Mouse (Mus musculus): ENCODE results near the gene Tbc1d17.

Gene Tbc1d17

DNA sequence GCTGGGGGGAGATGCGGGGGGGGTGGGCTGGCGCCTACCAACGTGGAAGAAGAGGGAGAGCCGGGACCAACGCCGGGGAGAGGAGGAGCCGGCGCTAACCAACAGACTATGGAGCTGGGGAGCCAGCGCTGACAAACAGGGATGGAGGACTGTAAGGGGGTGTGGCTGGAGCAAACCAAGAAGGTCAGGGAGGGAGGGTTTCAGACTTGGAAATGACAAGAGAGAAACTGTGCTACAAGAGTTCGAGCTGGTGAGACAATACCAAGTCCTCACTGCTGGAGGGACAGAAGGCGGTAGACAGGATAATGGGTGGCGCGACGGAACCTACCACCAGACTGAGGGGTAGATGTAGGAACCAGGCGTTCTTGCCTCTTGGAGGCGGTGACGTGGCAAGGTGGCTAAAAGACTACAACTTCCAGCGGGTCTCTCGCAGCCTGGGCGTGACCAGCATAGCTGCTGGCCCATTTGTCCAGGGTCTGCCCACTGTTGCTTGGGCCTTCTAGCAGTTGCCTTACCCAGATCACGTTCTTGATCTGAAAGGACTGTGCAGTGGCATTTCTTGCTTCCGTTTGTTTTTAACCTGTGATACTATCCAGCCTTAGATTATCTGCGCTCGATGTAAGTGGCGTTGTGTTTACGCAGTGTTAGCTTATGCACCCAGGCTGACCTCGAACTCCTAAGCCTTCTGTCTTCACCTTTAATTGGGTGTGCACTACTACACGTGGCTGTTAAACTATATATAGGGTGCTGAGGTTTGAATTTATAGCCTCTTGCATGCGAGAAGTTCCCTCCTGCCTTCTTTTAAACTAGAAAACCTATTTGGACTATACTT, 21.0 kb upstream of the Tbc1d17 start, which contains the start of gene Ptov1:
Ptov1 (minus strand) TSS at position 92 of the 832 bp plus-strand sequence.
- peak; percentile 85 for DNase-seq (ENCODE audit: extremely low read depth, low read depth, low spot score)

DNA sequence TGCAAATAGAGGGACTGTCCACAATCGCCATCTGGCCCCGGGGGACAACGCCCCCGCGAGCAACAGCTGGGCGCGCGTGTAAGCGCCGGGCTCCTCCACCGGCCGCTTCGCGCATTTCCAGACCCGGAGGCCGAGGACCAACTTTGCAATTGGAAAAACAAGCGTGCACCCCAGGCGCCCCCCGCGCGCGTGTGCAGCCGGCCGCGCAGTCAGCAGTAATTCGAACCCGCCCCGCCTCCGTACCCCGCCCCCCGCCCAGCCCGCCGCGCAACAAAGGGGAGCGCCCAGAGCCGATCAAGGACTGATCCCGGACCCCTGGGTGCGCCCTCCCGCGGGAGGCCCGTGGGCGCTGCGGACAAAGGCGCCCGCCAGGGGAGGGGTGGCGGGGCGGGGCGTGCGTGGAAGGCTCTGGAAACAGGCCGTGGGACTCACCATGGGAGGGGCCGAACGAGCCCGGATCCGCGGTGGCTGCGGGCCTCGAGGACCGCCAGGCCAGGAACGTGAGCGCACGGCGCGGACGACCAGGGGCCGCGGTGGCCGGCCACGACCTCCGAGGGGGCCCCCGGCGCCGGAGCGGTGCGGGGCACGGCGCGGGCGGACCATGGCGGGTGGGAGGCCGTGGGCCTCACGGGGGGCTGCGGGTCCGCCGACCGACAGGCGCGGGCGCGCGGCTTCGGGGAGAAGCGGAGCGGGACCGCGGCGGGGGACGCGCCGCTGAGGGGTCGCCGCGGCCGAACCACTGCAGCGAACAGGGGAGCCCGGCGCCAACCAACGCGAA, 20.2 kb upstream of the Tbc1d17 start:
- DNase-seq (ENCODE audit: extremely low read depth, low read depth, low spot score), result no peak

DNA sequence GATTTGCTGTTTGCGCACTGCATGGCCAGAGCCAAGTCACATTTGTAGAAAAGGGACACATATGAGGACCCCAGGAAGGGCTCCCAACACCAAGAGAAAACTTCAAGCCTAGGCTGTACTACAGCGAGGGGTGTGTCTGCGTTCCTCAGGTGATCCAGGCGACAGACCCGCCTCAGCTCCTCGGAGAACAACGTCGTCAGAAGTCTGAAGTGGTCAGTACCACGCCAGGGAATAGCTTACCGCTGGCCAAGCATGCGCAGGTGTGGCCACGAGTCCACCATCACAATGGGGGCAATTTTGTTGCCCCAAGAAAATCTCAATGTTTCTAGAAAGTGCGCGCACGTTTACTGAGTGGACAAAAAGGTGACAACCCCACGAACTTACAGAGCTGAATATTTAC, 19.6 kb upstream of the Tbc1d17 start:
- no peak for DNase-seq (ENCODE audit: extremely low read depth, low read depth, low spot score)

DNA sequence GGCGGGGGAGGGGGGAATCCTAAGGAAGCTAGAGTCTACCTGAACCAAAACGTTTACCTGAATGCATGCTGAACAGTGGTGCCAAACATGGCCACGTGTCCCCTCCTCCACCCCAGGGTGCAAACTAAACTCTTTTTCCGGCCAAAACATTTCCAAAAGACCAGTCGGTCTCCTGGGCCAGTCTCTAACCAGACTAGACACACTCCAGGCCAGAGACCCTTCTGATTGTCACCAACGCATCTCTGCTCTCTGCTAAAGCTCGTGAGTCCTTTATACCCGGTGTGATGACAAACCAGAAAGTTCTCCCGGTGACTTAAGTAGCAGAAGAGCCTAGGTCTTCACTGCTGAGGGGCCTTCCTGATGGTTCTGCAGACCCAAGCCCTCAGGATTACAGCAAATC, 18.9 kb upstream of the Tbc1d17 start:
- DNase-seq (ENCODE audit: extremely low read depth, low read depth, low spot score), result no peak

DNA sequence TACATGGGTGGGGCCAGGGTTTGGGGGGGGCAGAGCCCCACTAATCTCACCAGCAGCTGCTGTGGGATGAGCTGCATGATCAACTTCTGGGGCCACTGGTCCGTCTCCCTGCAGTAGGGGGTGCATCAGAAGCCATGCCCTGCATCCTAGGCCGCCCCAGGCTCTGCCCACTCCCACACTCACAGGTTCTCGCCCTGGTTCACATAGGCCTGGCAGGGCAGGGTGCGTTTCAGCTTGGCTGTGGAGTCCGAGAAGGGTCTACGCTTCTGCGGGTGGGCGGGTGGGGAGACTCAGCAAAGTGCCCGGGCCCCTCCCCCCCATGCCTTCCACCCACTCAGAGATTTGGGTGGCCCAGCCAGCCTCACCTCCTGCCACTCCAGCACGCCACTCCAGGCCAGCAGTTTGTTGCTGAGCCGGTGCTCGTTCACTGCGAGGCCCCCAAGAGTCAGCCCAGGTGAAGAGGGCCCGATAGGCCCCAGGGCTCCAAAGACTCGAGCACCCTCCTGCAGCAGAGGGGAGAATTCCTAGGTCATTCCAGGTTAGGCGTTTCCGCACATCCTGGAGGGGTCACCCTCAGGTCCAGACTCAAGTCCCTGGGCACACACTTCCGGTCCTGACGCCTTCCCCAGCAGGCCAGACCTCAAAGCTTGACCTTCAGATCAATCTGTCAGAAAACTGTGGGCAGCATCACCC, 18.3 kb upstream of the Tbc1d17 start:
- DNase-seq (ENCODE audit: extremely low read depth, low read depth, low spot score), result no peak

DNA sequence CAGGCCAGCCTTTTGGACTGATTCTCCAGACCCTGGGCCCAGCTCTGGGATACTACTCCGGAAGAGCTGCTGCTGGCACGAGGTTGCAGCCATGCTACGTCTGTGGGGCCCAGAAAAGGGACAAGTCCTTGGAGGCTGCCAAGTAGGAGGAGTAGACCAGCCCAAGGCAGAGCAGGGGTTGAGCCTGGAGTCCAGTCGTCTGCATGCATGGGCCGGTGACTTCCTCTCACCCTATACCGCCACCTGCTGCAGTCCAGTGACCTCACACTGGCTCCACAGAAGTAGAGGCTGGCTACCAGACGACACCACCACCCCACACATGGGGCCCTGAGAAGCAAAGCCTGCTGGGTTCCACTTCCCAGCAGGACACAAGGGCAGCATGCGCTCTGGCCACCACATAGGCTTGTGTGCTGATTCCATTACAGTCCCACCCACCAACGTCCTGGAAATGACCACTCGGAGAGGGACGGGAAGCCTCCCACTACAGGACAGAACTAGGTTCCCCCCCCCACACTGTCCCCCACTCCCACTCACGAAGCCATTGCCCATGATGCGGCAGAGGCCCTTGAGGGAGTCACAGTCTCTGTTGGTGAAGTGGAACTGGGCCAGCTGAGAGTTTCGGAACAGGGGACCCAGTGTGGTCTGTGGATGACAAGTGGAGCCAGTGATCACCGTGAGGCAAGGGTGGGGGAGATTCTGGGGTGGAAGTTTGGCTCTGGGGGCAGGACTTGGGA, 17.6 kb upstream of the Tbc1d17 start:
- no peak for DNase-seq (ENCODE audit: extremely low read depth, low read depth, low spot score)

DNA sequence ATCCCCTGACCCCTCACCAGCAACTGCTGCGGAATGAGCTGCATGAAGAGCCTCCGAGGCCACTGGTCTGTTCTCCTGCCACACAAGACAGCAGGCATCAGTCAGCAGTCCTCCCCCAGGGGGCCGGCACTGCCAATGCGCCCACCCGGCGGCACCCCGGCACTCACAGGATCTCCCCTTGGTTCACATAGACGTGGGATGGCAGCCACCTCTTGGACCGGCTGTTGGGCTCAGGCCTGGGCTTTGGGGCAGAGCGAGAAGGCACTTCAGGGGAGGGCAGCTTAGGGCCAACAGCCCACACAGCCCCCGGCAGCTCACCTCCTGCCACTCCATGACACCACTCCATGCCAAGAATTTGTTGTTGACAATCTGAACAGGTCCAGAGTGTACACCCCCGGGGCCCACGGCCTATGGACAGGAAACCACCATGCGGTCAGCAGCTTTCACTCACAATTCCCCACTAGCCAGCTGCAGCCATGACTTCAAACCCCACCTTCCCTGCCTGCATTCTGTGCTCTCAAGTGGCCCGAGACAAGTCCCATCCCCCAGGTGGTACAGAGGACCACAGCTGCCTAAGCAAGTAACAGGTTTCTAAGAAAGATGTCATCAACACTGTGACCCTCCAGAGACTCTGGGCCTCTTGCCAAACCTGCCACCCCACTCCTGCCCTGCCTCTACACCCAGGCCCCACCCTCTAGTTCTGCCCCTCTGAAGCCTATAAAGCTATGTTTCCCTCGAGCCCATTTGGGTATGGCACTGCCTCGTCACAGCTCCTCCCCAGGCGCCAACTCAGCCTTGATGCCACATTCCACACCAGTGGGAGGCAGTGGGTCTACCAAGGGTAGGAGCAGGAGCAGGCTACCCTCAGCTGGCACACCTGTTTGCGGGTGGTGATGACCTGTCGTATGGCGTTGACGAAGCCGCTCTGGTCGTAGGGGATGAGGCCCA, 16.0 kb upstream of the Tbc1d17 start:
- no peak for DNase-seq (ENCODE audit: extremely low read depth, low read depth, low spot score)

DNA sequence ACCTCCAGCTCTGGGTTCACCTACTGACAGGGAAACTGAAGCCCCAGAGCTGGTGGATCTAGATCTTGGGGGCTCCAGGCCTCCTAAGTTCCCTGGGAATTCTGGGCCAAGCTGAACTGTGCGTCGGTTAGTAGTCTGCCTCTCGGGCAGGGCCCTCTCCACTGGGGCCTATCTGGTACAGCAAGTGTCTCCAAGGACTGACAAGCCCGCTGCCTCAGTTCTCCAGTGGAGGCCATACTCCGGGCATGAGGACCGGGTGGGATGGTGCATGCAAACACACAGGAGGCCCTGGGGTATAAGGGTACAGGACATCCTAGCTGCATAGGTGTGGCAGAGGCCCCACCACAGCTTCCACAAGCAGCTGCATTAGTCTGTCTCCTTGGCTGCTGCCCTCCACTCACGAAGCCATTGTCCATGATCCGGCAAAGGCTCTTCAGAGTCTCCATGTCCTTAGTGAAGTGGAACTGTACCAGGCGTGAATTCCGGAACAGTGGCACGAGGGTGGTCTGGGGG, 15.2 kb upstream of the Tbc1d17 start:
- DNase-seq (ENCODE audit: extremely low read depth, low read depth, low spot score), result no peak

DNA sequence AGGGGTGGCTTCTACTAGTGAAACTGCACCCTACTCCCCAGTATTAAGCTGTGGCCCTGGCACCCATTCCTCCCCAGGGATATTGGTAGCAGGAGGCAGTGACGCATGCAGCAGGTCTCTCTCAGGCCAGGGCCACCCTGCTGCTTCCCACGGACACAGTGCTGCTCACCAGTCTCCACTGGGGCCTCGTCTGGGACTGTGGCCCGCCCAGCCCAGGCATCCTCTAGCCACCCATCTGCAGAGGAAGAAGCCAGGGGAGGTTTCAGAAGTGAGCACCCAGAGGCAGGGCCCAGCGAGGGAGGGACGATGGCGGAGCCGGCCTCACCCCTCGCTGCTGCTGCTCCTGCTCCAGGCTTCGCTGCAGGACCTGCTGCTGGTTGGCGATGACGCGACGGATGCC, 14.3 kb upstream of the Tbc1d17 start:
- no peak for DNase-seq (ENCODE audit: extremely low read depth, low read depth, low spot score)

DNA sequence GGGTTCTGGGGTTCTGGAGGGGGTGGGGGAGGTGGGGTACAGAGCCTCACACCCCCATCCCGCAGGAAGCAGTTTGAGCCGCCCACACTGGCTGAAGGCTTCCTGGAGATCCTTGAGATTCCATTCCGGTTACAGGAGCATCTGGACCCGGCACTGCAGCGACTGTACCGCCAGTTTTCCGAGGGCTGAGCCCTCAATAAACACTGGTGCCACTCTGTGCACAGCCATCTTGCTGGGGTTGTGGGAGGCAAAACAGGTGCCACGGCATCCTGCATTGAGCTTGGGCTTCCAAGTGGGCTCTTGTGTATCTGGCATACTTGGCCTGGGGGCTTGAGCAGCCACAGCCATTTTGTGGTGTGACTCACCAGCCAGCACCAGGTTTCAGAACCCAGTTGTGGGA, 13.6 kb upstream of the Tbc1d17 start:
- no peak for DNase-seq (ENCODE audit: extremely low read depth, low read depth, low spot score)

DNA sequence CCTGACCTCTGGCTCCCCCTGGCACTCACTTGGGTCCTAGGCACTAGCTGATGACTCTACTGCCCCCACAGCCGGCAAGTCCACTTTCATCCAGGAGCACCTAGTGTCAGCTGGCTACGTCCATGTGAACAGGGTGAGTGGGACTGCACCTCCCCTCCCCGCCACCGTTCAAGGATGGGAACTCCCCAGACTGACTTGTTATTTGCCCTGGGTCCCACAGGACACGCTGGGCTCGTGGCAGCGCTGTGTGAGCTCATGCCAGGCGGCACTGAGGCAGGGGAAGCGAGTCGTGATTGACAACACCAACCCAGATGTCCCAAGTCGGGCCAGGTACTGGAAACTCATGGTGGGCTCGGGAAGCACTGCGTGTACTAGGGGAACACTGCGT, 12.5 kb upstream of the Tbc1d17 start:
- no peak for DNase-seq (ENCODE audit: extremely low read depth, low read depth, low spot score)

DNA sequence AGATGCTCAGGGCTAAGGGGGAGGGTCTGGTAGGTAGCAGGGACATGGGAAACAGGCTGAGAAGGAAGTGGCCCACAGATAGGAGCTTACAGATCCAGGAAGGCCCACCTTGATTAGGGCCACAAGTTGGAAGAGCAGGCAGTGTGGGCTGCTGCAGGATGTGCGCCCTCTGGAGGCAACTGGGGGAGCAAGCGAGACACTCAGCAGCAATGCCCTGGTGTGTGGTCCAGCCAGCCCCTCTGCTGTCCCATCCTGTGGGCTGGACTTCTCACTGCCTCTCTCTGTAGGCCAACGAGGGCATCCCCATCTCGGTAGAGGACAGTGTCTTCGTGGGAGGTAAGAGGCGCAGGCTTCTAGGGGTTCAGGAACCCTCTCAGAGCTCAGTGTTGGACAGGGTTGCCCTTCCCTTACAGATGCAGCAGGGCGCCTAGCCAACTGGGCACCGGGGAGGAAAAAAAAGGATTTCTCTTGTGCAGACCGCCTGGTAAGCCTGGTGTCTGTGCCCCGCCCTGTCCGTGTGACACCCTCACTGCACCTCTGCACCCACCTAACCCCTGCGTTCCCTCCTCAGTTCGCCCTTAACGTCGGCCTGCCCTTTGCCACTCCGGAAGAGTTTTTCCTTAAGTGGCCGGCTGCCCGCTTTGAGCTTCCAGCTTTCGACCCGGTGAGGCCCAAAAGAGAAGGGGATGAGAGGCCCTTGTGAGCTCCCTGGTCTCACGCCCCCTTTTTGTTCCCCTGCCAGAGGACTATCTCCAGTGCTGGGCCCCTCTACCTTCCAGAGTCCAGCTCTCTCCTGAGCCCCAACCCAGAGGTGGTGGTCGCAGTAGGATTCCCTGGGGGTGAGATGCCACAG, 11.9 kb upstream of the Tbc1d17 start:
- no peak for DNase-seq (ENCODE audit: extremely low read depth, low read depth, low spot score)

DNA sequence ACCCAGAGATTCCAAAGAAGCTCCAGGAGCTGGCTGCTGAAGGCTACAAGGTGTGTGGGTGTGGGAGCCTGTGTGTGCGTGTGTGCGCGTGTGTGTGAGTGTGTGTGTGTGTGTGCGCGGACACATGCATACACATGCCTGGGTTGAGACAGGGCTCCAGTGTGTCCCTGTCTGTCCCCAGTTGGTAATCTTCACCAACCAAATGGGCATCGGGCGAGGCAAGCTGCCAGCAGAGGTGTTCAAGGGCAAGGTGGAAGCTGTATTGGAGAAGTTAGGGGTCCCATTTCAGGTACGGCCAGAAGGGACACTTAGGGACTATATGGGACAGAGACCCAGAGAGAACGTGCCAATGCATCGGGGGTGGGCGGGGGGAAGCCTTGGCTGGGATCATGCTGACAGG, 11.0 kb upstream of the Tbc1d17 start:
- DNase-seq (ENCODE audit: extremely low read depth, low read depth, low spot score), result no peak

DNA sequence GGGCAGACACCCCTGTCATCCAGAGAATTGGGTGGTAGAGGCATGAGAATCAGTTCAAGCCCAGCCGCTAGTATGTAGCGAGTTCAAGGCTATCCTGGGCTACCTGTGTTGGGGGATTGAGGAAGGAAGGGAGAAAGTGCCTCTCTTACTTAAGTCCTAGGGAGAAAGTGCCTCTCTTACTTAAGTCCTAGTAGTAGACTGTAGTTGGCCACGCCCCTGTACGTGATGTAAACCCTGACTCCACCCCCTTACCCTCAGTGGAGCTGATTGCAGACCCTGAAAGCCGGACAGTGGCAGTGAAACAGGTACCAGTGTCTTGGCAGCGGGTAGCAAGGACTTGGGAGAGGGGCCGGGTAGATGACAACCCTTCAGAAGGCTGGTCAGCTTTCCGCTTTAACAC, 9.0 kb upstream of the Tbc1d17 start:
- DNase-seq (ENCODE audit: extremely low read depth, low read depth, low spot score), result no peak

DNA sequence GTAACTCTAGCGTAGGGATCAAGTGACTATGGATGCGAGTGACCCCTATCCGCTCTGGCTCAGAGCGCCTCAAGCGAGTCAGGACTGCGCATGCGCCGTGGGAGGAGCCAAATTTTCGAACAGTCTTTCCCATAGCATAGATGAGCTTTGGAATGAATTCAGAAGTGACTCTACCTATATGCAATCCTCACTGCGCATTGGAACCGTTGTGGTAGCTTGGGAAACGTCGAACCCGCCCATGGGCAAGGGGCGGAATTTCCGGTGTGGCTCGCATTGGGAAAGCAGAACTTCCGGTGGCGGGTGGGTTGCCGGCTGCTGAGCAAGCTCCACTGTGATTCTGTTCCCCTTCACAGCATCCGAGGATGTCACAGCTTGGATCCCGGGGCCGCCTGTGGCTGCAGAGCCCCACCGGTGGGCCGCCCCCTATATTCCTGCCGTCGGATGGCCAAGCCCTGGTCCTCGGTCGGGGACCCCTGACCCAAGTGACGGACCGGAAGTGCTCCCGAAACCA, 8.2 kb upstream of the Tbc1d17 start, which contains the start of gene Pnkp:
Pnkp (plus strand) TSS at position 98 of the 511 bp plus-strand sequence.
- DNase-seq (ENCODE audit: extremely low read depth, low read depth, low spot score), result peak; percentile 56

DNA sequence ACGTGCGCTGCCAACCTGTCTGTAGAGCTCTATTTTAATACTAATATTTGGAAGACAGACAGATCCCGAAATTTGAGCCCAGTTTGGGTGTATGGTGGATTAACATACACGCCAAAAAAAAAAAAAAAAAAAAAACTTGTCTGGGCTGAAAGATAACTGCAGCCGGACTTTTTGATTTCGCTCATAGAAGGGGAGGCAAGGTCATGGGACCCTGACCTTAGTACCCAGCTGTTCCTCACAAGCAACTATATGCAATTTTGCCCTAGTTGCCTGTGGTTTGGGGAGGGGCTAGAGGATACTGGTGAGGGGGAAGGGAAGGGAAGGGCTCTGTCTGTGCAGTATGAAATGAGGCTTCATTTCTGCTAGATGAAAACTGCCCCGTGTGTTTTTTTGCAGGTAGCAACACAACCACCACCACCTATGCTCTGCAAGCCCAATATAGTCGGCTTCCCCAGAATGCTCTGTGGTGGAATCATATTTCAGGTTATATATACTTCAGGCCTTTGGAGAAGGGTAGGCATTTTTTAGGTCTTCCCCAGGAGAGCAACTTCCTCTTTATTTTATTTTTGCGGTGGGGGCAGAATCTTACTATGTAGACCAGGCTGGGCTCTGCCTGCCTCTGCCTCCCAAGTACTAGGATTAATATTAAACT, 7.5 kb upstream of the Tbc1d17 start:
- DNase-seq (ENCODE audit: extremely low read depth, low read depth, low spot score), result no peak

DNA sequence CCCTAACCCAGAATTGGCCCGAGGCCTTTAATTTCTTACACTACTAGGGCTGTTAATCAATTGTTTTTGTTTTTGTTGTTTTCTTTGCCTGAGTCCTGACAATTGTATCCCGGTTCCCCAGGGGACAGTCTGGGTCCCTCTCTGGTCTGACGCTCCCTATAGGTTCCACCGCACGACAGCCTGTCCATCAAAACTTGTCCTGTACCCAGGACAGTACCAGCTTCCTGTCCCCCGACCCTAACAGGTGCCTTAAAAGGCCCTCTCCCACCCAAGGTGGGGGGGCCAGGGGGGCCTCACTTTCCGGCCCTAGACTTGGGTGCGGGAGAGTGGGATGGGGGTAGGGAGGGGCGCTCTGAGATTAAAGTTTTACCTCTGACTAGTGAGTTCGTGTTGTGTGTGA, 6.2 kb upstream of the Tbc1d17 start:
- no peak for DNase-seq (ENCODE audit: extremely low read depth, low read depth, low spot score)

All from fat pad, adult 2 months (tissue).